Mouse (Mus musculus): ENCODE results near the gene Icos.
A peak's percentile ranks its signal among the peaks of the same experiment; 100 is the strongest.

Gene Icos

GRCm38 (mm10) chr1:60977641-60978040, at the start of gene Icos:
Gene Icos (plus strand): TSS chr1:60977927.
- no peak for DNase-seq (ENCODE audit: low read depth, low spot score)

GRCm38 (mm10) chr1:60929036-60929435, 48.7 kb upstream of the Icos start:
- DNase-seq (ENCODE audit: low read depth, low spot score) = no peak

DNA sequence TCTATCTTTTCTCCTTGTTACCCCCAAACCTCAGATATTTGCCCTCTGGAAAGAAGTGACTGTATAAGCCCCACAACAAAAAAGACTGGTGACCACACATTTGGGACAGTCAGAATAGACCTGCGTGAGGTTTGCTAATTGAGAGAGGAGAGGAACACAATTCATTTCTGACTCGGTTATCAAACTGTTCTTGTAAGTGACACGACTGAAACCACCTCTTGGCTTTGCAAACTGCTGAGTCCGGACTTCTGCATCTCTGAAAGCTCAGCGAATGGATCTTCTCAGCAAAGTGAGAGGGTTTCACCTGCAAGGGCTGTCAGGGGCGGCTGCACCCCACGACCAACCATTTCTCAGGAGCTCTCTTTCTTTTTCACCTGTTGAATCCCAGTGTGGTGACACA, 47.3 kb upstream of the Icos start:
- no peak for DNase-seq (ENCODE audit: low read depth, low spot score)

DNA sequence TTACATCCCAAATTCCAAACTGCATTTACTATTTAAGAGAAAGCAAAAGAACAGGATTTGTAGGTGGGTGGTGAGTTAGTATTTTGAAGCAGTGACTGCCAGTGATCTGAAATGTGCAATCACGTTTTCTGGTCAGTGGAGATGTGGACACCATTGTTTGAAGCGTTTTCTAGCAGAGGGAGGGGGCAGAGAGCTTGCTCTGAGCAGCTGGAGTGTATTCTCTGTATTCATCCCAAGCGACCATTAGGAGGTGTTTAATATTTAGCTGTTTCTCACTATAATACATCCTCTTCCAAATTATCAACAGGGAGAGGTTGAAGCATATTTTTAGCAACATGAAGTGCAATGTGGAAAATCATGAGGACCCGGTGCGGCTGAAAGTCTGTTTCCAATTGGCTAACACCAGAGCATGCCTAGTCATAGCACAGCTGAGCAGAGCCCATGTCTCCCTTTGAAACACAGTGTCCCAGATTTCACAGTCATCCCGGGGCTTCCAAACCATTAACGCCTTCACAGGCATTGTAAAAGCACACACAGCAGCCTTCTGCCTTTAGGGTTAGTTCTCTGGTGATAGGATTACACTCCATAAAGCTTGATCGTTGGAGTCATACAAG, 41.7 kb upstream of the Icos start:
- peak; percentile 54 for DNase-seq (ENCODE audit: low read depth, low spot score)

- DNase-seq (ENCODE audit: low read depth, low spot score) = no peak
Observed at GRCm38 (mm10) chr1:60936963-60937711, 40.6 kb upstream of the Icos start.

DNA sequence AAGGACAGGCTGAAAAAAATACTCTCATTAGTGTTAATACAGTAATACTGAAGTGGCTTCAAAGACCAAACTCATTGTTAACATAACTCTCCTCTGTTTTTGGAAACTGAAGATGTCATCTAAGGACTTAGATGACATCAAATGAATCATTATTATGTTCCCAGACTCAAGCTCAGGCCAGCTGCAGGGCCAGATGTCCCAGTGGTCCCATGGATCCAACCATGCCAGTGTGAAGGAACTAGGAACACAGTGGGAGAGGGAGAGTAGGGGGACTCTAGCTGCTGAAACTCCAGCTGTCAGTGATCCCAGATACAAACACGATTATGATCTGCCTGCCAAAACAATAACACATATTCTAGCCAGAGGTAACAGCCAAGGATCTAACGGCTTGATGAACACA, 39.5 kb upstream of the Icos start:
- peak; percentile 67 for DNase-seq (ENCODE audit: low read depth, low spot score)

DNA sequence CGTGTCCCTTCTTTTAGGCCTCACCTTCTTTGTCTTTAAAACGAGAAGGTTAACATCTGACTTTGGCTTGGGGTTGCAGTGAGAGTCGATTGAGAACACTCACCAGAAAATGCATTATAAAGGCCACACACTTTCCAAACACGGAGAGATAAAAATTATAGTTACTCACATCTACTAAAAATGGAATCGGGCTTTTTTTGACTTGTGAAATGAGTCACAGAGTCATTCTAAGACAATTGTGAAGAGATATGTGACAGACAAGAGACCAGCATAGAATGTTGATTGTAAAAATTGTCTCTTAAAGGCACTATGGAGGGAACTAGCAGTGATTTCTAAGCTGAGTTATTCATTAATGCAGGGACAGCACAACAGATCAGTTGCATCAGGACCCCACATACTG, 38.8 kb upstream of the Icos start:
- no peak for DNase-seq (ENCODE audit: low read depth, low spot score)

DNA sequence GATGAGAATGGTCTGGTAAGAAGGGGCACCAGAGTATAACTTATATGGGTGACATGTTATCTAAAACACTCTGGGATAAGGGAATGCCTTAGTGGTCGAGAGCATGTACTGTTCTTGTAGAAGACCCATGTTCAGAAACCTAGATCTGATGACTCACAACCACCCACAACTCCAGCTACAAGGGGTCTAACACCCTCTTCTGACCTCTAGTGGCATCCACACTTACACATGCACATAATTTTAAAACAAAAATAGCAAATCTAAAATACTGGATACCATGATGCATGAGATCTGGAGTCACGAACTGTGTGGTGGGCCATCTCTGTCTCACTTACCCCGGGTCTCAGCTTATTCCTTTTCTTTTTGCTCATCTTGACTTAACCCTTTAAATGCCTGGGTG, 37.7 kb upstream of the Icos start:
- DNase-seq (ENCODE audit: low read depth, low spot score) = no peak

GRCm38 (mm10) chr1:60940620-60941019, 37.1 kb upstream of the Icos start:
- no peak for DNase-seq (ENCODE audit: low read depth, low spot score)

DNA sequence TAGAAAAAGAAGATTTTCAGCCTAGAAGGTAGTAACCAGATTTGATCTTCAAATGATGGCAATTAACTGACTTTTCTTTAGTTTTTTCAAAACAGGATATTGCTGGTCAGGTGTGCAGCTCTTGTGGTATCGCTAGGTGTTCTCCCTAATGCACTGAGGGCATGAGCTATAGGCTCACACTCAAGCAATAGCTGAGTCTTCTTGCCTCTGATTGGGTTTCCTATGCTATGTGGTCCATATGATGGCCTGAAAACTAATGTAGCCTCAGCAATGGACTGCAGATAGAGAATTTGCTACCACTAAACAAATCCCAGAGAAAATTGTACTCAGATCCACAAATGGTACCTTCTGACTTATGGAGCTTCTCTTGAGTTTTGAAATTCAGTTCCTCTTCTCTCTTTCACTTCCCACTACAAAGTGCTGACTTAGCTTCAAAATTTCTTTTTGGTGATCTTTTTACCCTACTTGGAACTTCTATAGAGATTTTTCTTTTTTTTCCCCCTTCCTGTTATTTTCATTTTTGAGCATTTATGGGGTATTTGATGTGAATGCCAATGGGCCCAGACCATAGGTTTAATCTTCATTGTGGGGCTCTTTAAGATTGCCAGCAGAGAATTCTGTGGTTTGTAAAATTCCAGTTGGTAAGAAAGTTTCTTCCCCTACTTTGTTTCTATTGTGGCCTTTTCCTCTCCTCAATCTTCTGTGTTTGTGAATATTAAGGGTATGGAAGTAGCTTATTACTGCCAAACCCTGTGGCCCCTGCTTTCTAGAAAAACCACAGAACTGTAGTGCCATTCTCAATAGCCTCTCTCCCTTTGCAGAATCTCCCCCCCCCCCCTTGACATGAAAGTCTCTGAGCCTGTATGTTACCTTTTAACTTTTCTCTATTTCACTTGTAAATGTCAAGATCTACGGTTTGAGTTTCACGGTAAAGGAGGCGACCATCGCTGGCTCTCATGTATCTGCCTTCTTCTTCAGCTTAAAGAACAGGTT, 36.4 kb upstream of the Icos start:
- DNase-seq (ENCODE audit: low read depth, low spot score) = no peak

DNA sequence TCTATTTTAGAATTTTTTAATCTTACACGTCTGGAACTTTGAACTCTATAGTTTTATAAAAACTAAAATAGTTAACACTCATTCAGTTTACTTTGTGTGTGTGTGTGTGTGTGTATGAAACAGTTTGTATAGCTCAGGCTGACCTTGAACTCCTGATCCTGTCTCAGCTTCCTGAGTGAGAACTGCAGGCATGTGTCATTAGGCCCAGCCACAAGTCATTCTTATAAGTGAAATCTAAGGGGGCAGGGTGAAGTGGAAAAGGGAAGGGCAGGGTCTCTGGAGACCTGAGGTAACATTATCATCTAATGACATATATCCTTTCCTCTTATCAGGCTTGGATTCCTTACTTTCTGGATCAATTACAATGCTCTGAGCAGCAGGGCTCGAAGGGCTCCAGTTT, 34.8 kb upstream of the Icos start:
- no peak for DNase-seq (ENCODE audit: low read depth, low spot score)

- DNase-seq (ENCODE audit: low read depth, low spot score) = no peak
Observed at GRCm38 (mm10) chr1:60945633-60946401, 31.9 kb upstream of the Icos start.

GRCm38 (mm10) chr1:60948112-60948511, 29.6 kb upstream of the Icos start:
- no peak for DNase-seq (ENCODE audit: low read depth, low spot score)

DNA sequence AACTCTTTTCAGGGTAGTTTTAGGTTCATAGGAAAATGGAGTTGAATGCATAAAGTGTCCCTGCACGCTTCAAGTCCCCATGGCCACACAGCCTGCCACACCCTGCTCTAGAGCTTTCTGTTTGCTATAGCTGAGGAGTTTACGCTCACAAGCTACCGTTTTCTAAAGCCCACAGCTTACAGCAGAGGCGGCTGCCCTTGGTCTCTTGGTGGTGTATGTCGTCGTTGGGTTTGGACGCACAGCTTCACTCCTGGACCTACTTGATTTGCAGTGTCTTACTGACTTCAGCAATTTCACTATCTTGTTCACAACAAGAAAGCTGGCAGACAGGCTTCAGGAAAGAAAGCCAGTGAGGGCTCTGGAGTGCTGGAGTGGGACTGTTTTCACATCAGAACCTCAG, 24.8 kb upstream of the Icos start:
- no peak for DNase-seq (ENCODE audit: low read depth, low spot score)

- no peak for DNase-seq (ENCODE audit: low read depth, low spot score)
Observed at GRCm38 (mm10) chr1:60953686-60954085, 24.0 kb upstream of the Icos start.

DNA sequence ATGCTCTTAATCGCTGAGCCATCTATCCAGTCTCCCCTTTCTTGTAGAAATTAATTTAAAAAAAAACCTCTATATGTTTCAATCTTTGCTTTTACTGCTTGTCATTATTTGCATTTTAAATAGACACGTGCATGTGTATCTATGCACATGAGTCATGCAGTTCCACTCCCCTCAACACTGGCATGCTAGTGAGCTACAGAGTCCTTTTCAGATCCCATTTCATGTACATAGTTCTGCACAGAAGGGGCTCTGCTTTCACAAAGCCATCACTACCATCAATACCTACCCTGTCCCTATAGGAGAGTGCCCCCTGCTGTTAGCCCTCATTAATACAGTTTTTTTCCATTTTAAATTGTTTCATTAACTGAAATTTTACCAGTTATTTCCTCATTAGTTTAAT, 23.0 kb upstream of the Icos start:
- no peak for DNase-seq (ENCODE audit: low read depth, low spot score)

DNA sequence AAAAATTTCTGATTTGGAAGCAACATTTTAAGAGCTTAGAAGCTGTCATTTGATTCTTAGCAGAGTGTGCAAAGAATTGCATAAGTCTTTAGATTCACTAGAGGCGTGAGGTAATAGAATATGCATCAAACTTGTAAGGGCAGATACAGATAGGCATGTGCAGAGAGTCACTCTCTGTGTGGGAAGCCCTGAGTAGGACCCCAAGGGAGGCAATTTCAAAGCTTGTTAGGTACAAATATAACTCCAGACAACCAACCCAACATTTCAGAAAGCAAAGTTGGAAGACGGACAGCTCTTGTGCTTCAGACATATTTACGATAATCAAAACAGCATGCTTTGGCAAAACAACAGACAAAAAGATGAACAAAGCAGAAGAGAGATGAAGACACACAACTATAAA, 22.5 kb upstream of the Icos start:
- DNase-seq (ENCODE audit: low read depth, low spot score) = no peak

GRCm38 (mm10) chr1:60956196-60956595, 21.5 kb upstream of the Icos start:
- no peak for DNase-seq (ENCODE audit: low read depth, low spot score)

DNA sequence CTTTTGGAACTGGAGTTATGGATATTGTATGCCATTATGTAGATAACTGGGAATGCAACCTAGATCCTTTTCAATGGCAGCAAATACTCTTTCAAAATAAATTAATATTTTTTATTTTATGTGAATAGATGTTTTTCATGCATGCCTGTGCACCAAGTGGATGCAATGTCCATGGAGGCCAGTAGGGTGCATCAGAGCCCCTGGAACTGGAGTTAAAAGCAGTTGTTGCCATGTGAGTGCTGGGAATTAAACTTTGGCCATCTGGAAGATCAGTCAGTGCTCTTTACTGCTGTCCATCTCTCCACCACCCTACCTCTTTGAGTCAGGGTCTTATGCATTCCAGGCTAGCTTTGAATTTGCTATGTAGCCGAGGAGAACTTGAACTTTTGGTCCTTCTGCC, 19.4 kb upstream of the Icos start:
- no peak for DNase-seq (ENCODE audit: low read depth, low spot score)

DNA sequence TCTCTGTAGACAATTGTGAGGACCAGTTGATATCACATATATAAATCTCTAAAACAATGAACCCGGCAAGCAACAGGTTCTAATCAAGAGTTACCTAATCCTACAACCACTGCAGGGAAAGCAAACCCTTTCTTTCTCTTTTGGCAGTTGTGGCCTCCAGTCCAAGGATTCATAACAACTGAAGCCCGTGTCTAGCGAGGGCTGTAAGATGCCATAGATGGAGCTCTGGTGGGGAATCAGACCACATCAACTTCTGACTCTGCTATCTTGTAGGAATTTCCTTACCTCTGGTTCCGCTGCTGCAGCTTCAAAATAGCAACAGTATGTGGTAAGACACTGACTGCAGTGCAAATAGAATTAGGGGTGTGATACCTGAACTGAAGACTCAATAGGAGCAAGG, 18.5 kb upstream of the Icos start:
- no peak for DNase-seq (ENCODE audit: low read depth, low spot score)

- peak; percentile 59 for DNase-seq (ENCODE audit: low read depth, low spot score)
Observed at GRCm38 (mm10) chr1:60960451-60960850, 17.3 kb upstream of the Icos start.

DNA sequence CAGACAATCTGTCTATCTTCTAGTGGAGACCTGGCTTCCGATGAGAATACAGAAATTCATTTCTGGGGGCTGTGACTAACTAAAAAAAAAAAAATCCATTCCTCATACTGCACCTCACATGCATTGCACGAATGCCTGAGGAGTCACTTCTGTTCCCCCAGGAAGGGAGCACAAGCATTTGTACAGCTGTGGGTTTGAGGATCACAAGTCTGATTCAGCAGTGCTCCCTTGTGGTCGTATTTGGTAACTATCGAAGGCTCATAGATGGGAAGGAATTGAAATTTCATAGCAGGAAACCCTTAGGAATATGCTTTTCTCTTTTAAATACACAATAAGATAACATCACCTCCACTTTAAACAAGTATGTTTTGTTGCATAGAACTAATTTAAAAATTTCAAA, 16.6 kb upstream of the Icos start:
- peak; percentile 64 for DNase-seq (ENCODE audit: low read depth, low spot score)
